Mouse (Mus musculus): ENCODE results near the gene Aldh2. TPM values are rescaled to one million over a fixed set of nuclear protein-coding genes. Genes with fewer than 3 reads are reported as not detected.
A peak's percentile ranks its signal among the peaks of the same experiment; 100 is the strongest.
"Not testable (repeated sequence)": the region's sequence is repeated elsewhere in the genome, so short reads cannot be mapped to it uniquely, and the experiment has no call there.

Aldh2 gene
- 249 and 251 TPM in 2 replicates for polyA plus RNA-seq (2015; fragmentation: Nextera tagmentation; extraction: Ambion mirVana)

GRCm38 (mm10) chr5:121593451-121594401, at the start of gene Aldh2:
Aldh2 (minus strand) TSS chr5:121593824.
- peak; percentile 84 for ATAC-seq (ENCODE audit: insufficient number of reproducible peaks, low FRiP score, low TSS enrichment, low read depth)
- H3K27ac ChIP-seq: peak within 1 kb of the TSS; percentile 90
- peak within 1 kb of the TSS; percentile 78 for H3K4me3 ChIP-seq
- 1% methylated on average over 47 of the region's 47 CpGs for WGBS
- peaks cover 26% of the 10 kb centered on the region for H3K4me1 ChIP-seq
- no peaks in the 10 kb centered on the region for H3K36me3 ChIP-seq
- peak within 1 kb of the TSS; percentile 75 for H3K9ac ChIP-seq
- H3K4me2 ChIP-seq: peak within 1 kb of the TSS; percentile 95
- no peaks in the 10 kb centered on the region for H3K27me3 ChIP-seq
- H3K9me3 ChIP-seq: no peaks in the 10 kb centered on the region

GRCm38 (mm10) chr5:121639601-121640000, 46.0 kb upstream of the Aldh2 start:
- Histone ChIP-seq H3K9ac (no peak overlapping the region), H3K4me3 (no peak overlapping the region), H3K4me1 (0 out of 2 replicates have a peak, but pooled peaks cover 4% of the 10 kb centered on the region), H3K36me3 (no peaks in the 10 kb centered on the region), H3K4me2 (no peak overlapping the region), H3K9me3 (no peaks in the 10 kb centered on the region), H3K27ac (no peak overlapping the region), H3K27me3 (no peaks in the 10 kb centered on the region)
- ATAC-seq (ENCODE audit: insufficient number of reproducible peaks, low FRiP score, low TSS enrichment, low read depth): no peak
- 89% methylated on average over 9 of the region's 9 CpGs for WGBS

- H3K9me3 ChIP-seq: no peaks in the 10 kb centered on the region
- H3K4me3 ChIP-seq: no peak overlapping the region
- no peak overlapping the region for H3K4me2 ChIP-seq
- H3K27ac ChIP-seq: no peak overlapping the region
- H3K27me3 ChIP-seq: no peaks in the 10 kb centered on the region
- 72% methylated on average over 6 of the region's 6 CpGs for WGBS
- 0 out of 2 replicates have a peak, but pooled peaks cover 4% of the 10 kb centered on the region for H3K4me1 ChIP-seq
- no peak for ATAC-seq (ENCODE audit: insufficient number of reproducible peaks, low FRiP score, low TSS enrichment, low read depth)
- no peak overlapping the region for H3K9ac ChIP-seq
- no peaks in the 10 kb centered on the region for H3K36me3 ChIP-seq
Measured at GRCm38 (mm10) chr5:121637296-121637695, 43.7 kb upstream of the Aldh2 start.

- ATAC-seq (ENCODE audit: insufficient number of reproducible peaks, low FRiP score, low TSS enrichment, low read depth): no peak
- no peaks in the 10 kb centered on the region for H3K36me3 ChIP-seq
- H3K9me3 ChIP-seq: no peaks in the 10 kb centered on the region
- H3K27ac ChIP-seq: no peak overlapping the region
- no peak overlapping the region for H3K9ac ChIP-seq
- 92% methylated on average over 5 of the region's 5 CpGs for WGBS
- no peaks in the 10 kb centered on the region for H3K27me3 ChIP-seq
- 0 out of 2 replicates have a peak, but pooled peaks cover 4% of the 10 kb centered on the region for H3K4me1 ChIP-seq
- no peak overlapping the region for H3K4me2 ChIP-seq
- H3K4me3 ChIP-seq: no peak overlapping the region
Measured at GRCm38 (mm10) chr5:121634668-121635067, 41.0 kb upstream of the Aldh2 start.

- Histone ChIP-seq H3K4me2 (no peak overlapping the region), H3K4me3 (no peak overlapping the region), H3K9me3 (no peaks in the 10 kb centered on the region), H3K9ac (no peak overlapping the region), H3K36me3 (no peaks in the 10 kb centered on the region), H3K27me3 (no peaks in the 10 kb centered on the region), H3K27ac (no peak overlapping the region), H3K4me1 (0 out of 2 replicates have a peak, but pooled peaks cover 4% of the 10 kb centered on the region)
- no peak for ATAC-seq (ENCODE audit: insufficient number of reproducible peaks, low FRiP score, low TSS enrichment, low read depth)
- 61% methylated on average over 3 of the region's 3 CpGs for WGBS
Measured at GRCm38 (mm10) chr5:121632804-121633203, 39.2 kb upstream of the Aldh2 start.

GRCm38 (mm10) chr5:121631106-121631647, 37.6 kb upstream of the Aldh2 start:
- H3K9ac ChIP-seq; H3K9me3 ChIP-seq; H3K4me1 ChIP-seq; H3K27ac ChIP-seq; H3K4me2 ChIP-seq; ATAC-seq (ENCODE audit: insufficient number of reproducible peaks, low FRiP score, low TSS enrichment, low read depth); H3K27me3 ChIP-seq; H3K36me3 ChIP-seq; H3K4me3 ChIP-seq: not testable (repeated sequence)
- 59% methylated on average over 8 of the region's 9 CpGs for WGBS

GRCm38 (mm10) chr5:121627871-121628270, 34.2 kb upstream of the Aldh2 start:
- H3K9ac ChIP-seq: no peak overlapping the region
- H3K4me2 ChIP-seq: no peak overlapping the region
- no peaks in the 10 kb centered on the region for H3K27me3 ChIP-seq
- no peak overlapping the region for H3K27ac ChIP-seq
- 0% methylated on average over 1 of the region's 1 CpGs for WGBS
- H3K4me3 ChIP-seq: no peak overlapping the region
- no peaks in the 10 kb centered on the region for H3K4me1 ChIP-seq
- ATAC-seq (ENCODE audit: insufficient number of reproducible peaks, low FRiP score, low TSS enrichment, low read depth): no peak
- H3K9me3 ChIP-seq: no peaks in the 10 kb centered on the region
- no peaks in the 10 kb centered on the region for H3K36me3 ChIP-seq

- Histone ChIP-seq H3K4me3 (no peak overlapping the region), H3K4me1 (peaks cover 10% of the 10 kb centered on the region), H3K9me3 (no peaks in the 10 kb centered on the region), H3K27me3 (no peaks in the 10 kb centered on the region), H3K27ac (no peak overlapping the region), H3K9ac (no peak overlapping the region), H3K36me3 (no peaks in the 10 kb centered on the region), H3K4me2 (no peak overlapping the region)
- ATAC-seq (ENCODE audit: insufficient number of reproducible peaks, low FRiP score, low TSS enrichment, low read depth): no peak
- WGBS: 84% methylated on average over 3 of the region's 3 CpGs
Measured at GRCm38 (mm10) chr5:121623241-121623640, 29.6 kb upstream of the Aldh2 start.

- Histone ChIP-seq H3K4me3 (no peak overlapping the region), H3K9ac (no peak overlapping the region), H3K4me2 (no peak overlapping the region), H3K9me3 (no peaks in the 10 kb centered on the region), H3K36me3 (no peaks in the 10 kb centered on the region), H3K4me1 (peaks cover 10% of the 10 kb centered on the region), H3K27me3 (no peaks in the 10 kb centered on the region), H3K27ac (no peak overlapping the region)
- no peak for ATAC-seq (ENCODE audit: insufficient number of reproducible peaks, low FRiP score, low TSS enrichment, low read depth)
- WGBS: 81% methylated on average over 5 of the region's 5 CpGs
Measured at GRCm38 (mm10) chr5:121621102-121621501, 27.5 kb upstream of the Aldh2 start.

GRCm38 (mm10) chr5:121618592-121619513, 25.2 kb upstream of the Aldh2 start, which contains the start of gene Acad12:
Acad12 (minus strand) TSS chr5:121618938.
- no peaks in the 10 kb centered on the region for H3K36me3 ChIP-seq
- no peaks in the 10 kb centered on the region for H3K27me3 ChIP-seq
- peak; percentile 68 for ATAC-seq (ENCODE audit: insufficient number of reproducible peaks, low FRiP score, low TSS enrichment, low read depth)
- WGBS: under 1% methylated on average over 58 of the region's 58 CpGs
- peak within 1 kb of the TSS; percentile 81 for H3K27ac ChIP-seq
- peaks cover 10% of the 10 kb centered on the region for H3K4me1 ChIP-seq
- peak within 1 kb of the TSS; percentile 78 for H3K9ac ChIP-seq
- H3K4me2 ChIP-seq: peak within 1 kb of the TSS; percentile 58
- no peaks in the 10 kb centered on the region for H3K9me3 ChIP-seq
- peak within 1 kb of the TSS; percentile 75 for H3K4me3 ChIP-seq

GRCm38 (mm10) chr5:121614921-121615320, 21.3 kb upstream of the Aldh2 start:
- H3K4me1 ChIP-seq; H3K27ac ChIP-seq; H3K27me3 ChIP-seq; H3K9me3 ChIP-seq; H3K9ac ChIP-seq; H3K36me3 ChIP-seq; ATAC-seq (ENCODE audit: insufficient number of reproducible peaks, low FRiP score, low TSS enrichment, low read depth); H3K4me3 ChIP-seq; H3K4me2 ChIP-seq: not testable (repeated sequence)
- WGBS: 88% methylated on average over 3 of the region's 3 CpGs
